Mouse (Mus musculus) forebrain, embryonic 15.5 days (tissue): ENCODE results near the gene Prl7a2. TPM values are rescaled to one million over a fixed set of nuclear protein-coding genes. Genes with fewer than 3 reads are reported as not detected.

Source experiments
- ATAC-seq: fragments of 200-750 bp; cut with Nextera tagmentation; replicated peaks from 2 replicates; pipeline ENCODE4 v1.8.0; 2017; ENCODE audit warnings: mild to moderate bottlenecking, moderate TSS enrichment, moderate library complexity
- H3K27ac ChIP-seq: fragments of 300-500 bp; sonication (generic); replicated peaks from 2 replicates; pipeline ENCODE4 v1.5.1; 2015; ENCODE audit warnings: mild to moderate bottlenecking, inconsistent platforms
- H3K27me3 ChIP-seq: fragments of 300-500 bp; sonication (generic); 2 replicates; pipeline ENCODE4 v1.6.1; 2015; ENCODE audit warnings: inconsistent platforms
- H3K36me3 ChIP-seq: fragments of 300-500 bp; sonication (generic); 2 replicates; pipeline ENCODE4 v1.6.1; 2015; ENCODE audit warnings: mild to moderate bottlenecking, inconsistent platforms
- H3K4me1 ChIP-seq: fragments of 300-500 bp; sonication (generic); 2 replicates; pipeline ENCODE4 v1.6.1; 2015; ENCODE audit warnings: inconsistent platforms
- H3K4me2 ChIP-seq: fragments of 300-500 bp; sonication (generic); replicated peaks from 2 replicates; pipeline ENCODE4 v1.6.1; 2015; ENCODE audit warnings: mild to moderate bottlenecking, inconsistent platforms
- H3K4me3 ChIP-seq: fragments of 300-500 bp; sonication (generic); 2 replicates; pipeline ENCODE4 v1.5.1; 2015; ENCODE audit warnings: mild to moderate bottlenecking, inconsistent platforms
- H3K9ac ChIP-seq: fragments of 300-500 bp; sonication (generic); replicated peaks from 2 replicates; pipeline ENCODE4 v1.6.1; 2015; ENCODE audit warnings: mild to moderate bottlenecking, inconsistent platforms
- H3K9me3 ChIP-seq: fragments of 300-500 bp; sonication (generic); 2 replicates; pipeline ENCODE4 v1.6.1; 2016; ENCODE audit warnings: inconsistent platforms
- WGBS: fragments of 180-500 bp; shearing (Covaris S2); methylation state at CpG from one replicate; pipeline ENCODE4 v1.1.7; 2015; ENCODE audit warnings: mixed read lengths; 5-methylcytosine and 5-hydroxymethylcytosine counted together
- polyA plus RNA-seq: library from polyadenylated mRNA; unstranded; fragments of >200 nt; fragmentation: Nextera tagmentation; extraction: Ambion mirVana; gene quantifications from 2 replicates; pipeline ENCODE4 v1.2.1, GENCODE M21; 2015

Prl7a2 gene
- not detected in 2 replicates for polyA plus RNA-seq

- Histone ChIP-seq H3K27ac (no peak within 1 kb of the TSS), H3K36me3 (no peaks in the 10 kb centered on the region), H3K4me2 (no peak within 1 kb of the TSS), H3K9me3 (no peaks in the 10 kb centered on the region), H3K4me1 (no peaks in the 10 kb centered on the region), H3K4me3 (no peak within 1 kb of the TSS), H3K27me3 (no peaks in the 10 kb centered on the region), H3K9ac (no peak within 1 kb of the TSS)
- ATAC-seq: no peak
- 93% methylated on average over 4 of the region's 4 CpGs for WGBS
Observed at GRCm38 (mm10) chr13:27667936-27668335, at the start of gene Prl7a2. TSS of gene Prl7a2 (minus strand) at chr13:27668036.

- Histone ChIP-seq H3K9ac (no peak within 1 kb of the TSS), H3K4me3 (no peak within 1 kb of the TSS), H3K27ac (no peak within 1 kb of the TSS), H3K4me2 (no peak within 1 kb of the TSS), H3K36me3 (no peaks in the 10 kb centered on the region), H3K9me3 (no peaks in the 10 kb centered on the region), H3K27me3 (no peaks in the 10 kb centered on the region), H3K4me1 (no peaks in the 10 kb centered on the region)
- WGBS: 92% methylated on average over 5 of the region's 5 CpGs
- no peak for ATAC-seq
Observed at GRCm38 (mm10) chr13:27716636-27717035, 48.8 kb upstream of the Prl7a2 start, which contains the start of gene Prl7d1. TSS of gene Prl7d1 (minus strand) at chr13:27716736.

- no peak overlapping the region for H3K9ac ChIP-seq
- H3K9me3 ChIP-seq: no peaks in the 10 kb centered on the region
- no peaks in the 10 kb centered on the region for H3K4me1 ChIP-seq
- no peaks in the 10 kb centered on the region for H3K27me3 ChIP-seq
- H3K27ac ChIP-seq: no peak overlapping the region
- WGBS: 73% methylated on average over 2 of the region's 2 CpGs
- no peak overlapping the region for H3K4me3 ChIP-seq
- no peak overlapping the region for H3K4me2 ChIP-seq
- ATAC-seq: no peak
- H3K36me3 ChIP-seq: no peaks in the 10 kb centered on the region
Observed at GRCm38 (mm10) chr13:27706521-27706920, 38.7 kb upstream of the Prl7a2 start.

GRCm38 (mm10) chr13:27660747-27661146 is 7.1 kb downstream of the Prl7a2 start:
- H3K4me1 ChIP-seq: no peaks in the 10 kb centered on the region
- no peaks in the 10 kb centered on the region for H3K36me3 ChIP-seq
- no peak overlapping the region for H3K4me2 ChIP-seq
- H3K27me3 ChIP-seq: no peaks in the 10 kb centered on the region
- no peak overlapping the region for H3K9ac ChIP-seq
- H3K4me3 ChIP-seq: no peak overlapping the region
- 84% methylated on average over 2 of the region's 2 CpGs for WGBS
- no peak for ATAC-seq
- H3K27ac ChIP-seq: no peak overlapping the region
- H3K9me3 ChIP-seq: no peaks in the 10 kb centered on the region

- Histone ChIP-seq H3K27me3 (no peaks in the 10 kb centered on the region), H3K4me3 (no peak within 1 kb of the TSS), H3K27ac (no peak within 1 kb of the TSS), H3K9me3 (no peaks in the 10 kb centered on the region), H3K4me1 (no peaks in the 10 kb centered on the region), H3K36me3 (no peaks in the 10 kb centered on the region), H3K4me2 (no peak within 1 kb of the TSS), H3K9ac (no peak within 1 kb of the TSS)
- ATAC-seq: no peak
- WGBS: 96% methylated on average over 3 of the region's 3 CpGs
Observed at GRCm38 (mm10) chr13:27642393-27642792, 25.4 kb downstream of the Prl7a2 start, which contains the start of gene Prl7a1. TSS of gene Prl7a1 (minus strand) at chr13:27642493.

GRCm38 (mm10) chr13:27610482-27610881 is 57.4 kb downstream of the Prl7a2 start, which contains the start of gene Prl7b1:
TSS of gene Prl7b1 (minus strand) at chr13:27610582.
- H3K4me2 ChIP-seq: no peak within 1 kb of the TSS
- no peaks in the 10 kb centered on the region for H3K36me3 ChIP-seq
- no peak within 1 kb of the TSS for H3K27ac ChIP-seq
- no peaks in the 10 kb centered on the region for H3K9me3 ChIP-seq
- H3K4me3 ChIP-seq: no peak within 1 kb of the TSS
- H3K9ac ChIP-seq: no peak within 1 kb of the TSS
- 84% methylated on average over 4 of the region's 4 CpGs for WGBS
- no peak for ATAC-seq
- H3K27me3 ChIP-seq: no peaks in the 10 kb centered on the region
- H3K4me1 ChIP-seq: no peaks in the 10 kb centered on the region

Other genes with a start within 250 kb of the Prl7a2 start
- not detected in 2 replicates for gene Prl8a6, start 229.3 kb downstream of the Prl7a2 start, polyA plus RNA-seq
- gene Prl8a8, start 154.8 kb downstream of the Prl7a2 start, polyA plus RNA-seq: not detected in 2 replicates
- gene Prl8a9, start 103.4 kb downstream of the Prl7a2 start, polyA plus RNA-seq: not detected in 2 replicates
- gene Prl8a1, start 85.9 kb downstream of the Prl7a2 start, polyA plus RNA-seq: not detected in 2 replicates
- gene Prl7b1, start 57.5 kb downstream of the Prl7a2 start, polyA plus RNA-seq: not detected in 2 replicates
- not detected in 2 replicates for gene Prl7a1, start 25.5 kb downstream of the Prl7a2 start, polyA plus RNA-seq
- not detected in 2 replicates for gene Prl7d1, start 48.7 kb upstream of the Prl7a2 start, polyA plus RNA-seq
- gene Prl7c1, start 112.8 kb upstream of the Prl7a2 start, polyA plus RNA-seq: not detected in 2 replicates
- not detected in 2 replicates for gene Prl2a1, start 133.6 kb upstream of the Prl7a2 start, polyA plus RNA-seq
- gene Prl2c1, start 181.3 kb upstream of the Prl7a2 start, polyA plus RNA-seq: not detected in 2 replicates